Mouse (Mus musculus) small intestine, adult 2 months (tissue): ENCODE measurements around the gene Vps51.

ENCODE experiments used
- CTCF ChIP-seq: fragments of 200-500 bp; IDR thresholded peaks from 2 replicates; pipeline ENCODE4 v1.5.1; 2012; ENCODE audit warnings: low read depth, mild to moderate bottlenecking, control low read depth, inconsistent platforms, low read length, moderate library complexity, mixed read lengths; ENCODE audit not compliant: insufficient replicate concordance, insufficient read length; ENCODE audit errors: extremely low read depth
- POLR2A ChIP-seq: fragments of 200-500 bp; IDR thresholded peaks from 2 replicates; pipeline ENCODE4 v1.6.1; 2012; ENCODE audit warnings: low read depth, mild to moderate bottlenecking, control low read depth, inconsistent platforms, low read length, moderate library complexity

DNA sequence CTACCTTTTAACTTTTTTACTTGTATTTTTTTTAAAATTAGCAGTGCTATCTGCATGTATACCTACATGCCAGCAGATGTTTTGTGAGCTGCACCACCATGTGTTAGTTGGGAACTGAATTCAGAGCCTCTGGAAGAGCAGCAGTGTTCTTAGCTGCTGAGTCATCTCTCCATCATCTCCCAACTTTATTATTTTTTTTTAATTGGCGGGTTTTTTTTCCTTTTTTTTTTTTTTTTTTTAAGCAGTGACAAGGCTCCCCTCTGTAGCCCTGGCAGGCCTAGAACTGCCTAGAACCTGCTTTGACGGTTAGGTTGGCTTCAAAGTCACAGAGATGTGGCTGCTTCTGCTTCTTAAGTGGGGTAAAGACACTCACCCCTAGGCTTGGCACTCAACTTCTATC is 47.9 kb upstream of the Vps51 start:
- TF ChIP-seq CTCF = no peak
- TF ChIP-seq POLR2A = no peak
